Mouse (Mus musculus): ENCODE results near the gene Tas1r3. TPM values are rescaled to one million over a fixed set of nuclear protein-coding genes. Genes with fewer than 3 reads are reported as not detected.

The Tas1r3 gene
- polyA plus RNA-seq, 1 experiment from 2014 or later: 0.65 TPM

DNA sequence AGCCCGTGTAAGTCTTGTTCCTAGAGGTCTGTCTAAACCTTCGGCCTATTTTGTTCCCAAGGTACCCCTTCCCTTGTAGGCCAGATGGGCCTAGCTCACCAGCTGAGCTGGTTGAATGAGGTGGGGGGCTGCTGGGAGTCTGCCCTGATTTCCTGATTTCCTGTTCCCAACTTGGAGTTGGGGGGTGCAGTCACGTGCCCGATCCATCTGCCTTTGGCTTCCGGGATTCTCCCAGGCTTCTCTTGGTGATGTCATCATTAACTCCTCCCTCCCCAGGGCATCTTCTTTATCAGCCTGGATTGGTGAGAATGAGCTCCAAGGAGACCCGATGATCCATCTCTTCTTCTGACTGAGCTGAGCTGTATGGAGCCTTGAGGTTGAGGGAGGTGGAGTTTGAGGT, 32.1 kb upstream of the Tas1r3 start:
- Histone ChIP-seq H3K4me3 (peak overlapping the region; percentile 95), H3K9ac (peak overlapping the region; percentile 54; the same call in 1 of the 2 replicates), H3K4me2 (replicated peaks) (peak overlapping the region; percentile 98), H3K27me3 (no peaks in the 10 kb centered on the region), H3K36me3 (peaks cover 41% of the 10 kb centered on the region), H3K4me1 (peaks cover 39% of the 10 kb centered on the region), H3K27ac (peak overlapping the region; percentile 35; the same call in 1 of the 2 replicates), H3K9me3 (replicated peaks) (no peaks in the 10 kb centered on the region)
- no peak for ATAC-seq (ENCODE audit: low FRiP score)
- WGBS: 45% methylated on average over 6 of the region's 6 CpGs

DNA sequence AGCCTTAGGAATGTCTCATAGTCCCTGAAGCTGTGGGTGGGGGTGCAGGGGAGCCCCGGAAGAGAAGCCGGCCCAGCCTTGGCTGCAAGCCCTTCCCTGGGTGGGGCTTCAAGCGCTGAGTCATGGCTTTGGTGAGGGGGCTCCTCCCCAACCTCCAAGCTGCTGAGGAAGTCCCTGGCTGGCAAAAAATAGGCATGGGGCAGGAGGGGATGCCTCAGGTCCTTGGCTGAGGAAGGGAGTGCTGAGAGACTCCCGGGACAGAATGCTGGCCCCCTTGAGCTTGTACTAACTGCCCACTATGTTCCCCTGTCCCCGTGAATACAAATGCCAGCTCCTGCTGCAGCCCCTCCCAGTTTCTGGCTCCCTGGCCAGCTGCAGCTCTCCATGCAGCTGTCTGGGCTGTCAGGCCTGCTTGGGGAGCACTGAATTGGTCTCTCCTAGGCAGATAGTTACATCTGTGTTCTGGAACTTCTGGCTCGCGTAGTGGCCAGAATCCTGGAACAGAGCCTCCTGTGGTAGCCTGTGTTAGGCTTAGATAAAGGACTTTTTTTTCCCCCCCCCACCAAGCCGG, 31.2 kb upstream of the Tas1r3 start:
- peak overlapping the region; percentile 54 for H3K9ac ChIP-seq
- peak overlapping the region; percentile 35; the same call in 1 of the 2 replicates for H3K27ac ChIP-seq
- H3K9me3 ChIP-seq (replicated peaks): no peaks in the 10 kb centered on the region
- peaks cover 40% of the 10 kb centered on the region for H3K4me1 ChIP-seq
- no peak for ATAC-seq (ENCODE audit: low FRiP score)
- peak overlapping the region; percentile 98 for H3K4me2 ChIP-seq (replicated peaks)
- WGBS: 39% methylated on average over 8 of the region's 8 CpGs
- H3K27me3 ChIP-seq: no peaks in the 10 kb centered on the region
- H3K4me3 ChIP-seq: peak overlapping the region; percentile 95
- H3K36me3 ChIP-seq: peaks cover 33% of the 10 kb centered on the region

DNA sequence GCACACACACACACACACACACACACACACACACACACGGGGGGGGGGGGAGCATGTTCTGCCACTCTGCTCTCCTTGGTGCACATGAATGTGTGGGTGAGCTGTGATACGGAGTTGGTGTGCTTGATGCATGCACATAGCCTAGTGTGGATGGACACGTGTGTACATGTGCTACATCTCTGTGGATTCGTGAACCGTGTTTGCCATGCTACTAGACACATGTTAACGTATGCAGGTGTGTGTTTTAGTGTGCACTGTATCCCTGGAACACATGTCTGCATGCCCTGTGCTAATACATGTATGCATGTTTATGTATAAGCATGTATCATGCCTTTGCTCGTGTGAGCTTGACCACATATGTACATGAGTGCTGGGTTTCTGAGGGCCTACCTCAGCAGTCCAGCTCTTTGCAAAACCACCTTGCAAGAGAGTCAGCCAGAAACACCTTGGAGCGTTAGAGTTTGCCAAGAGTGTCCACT, 30.1 kb upstream of the Tas1r3 start:
- peak overlapping the region; percentile 95 for H3K4me3 ChIP-seq
- H3K9ac ChIP-seq: peak overlapping the region; percentile 96
- H3K36me3 ChIP-seq: peaks cover 31% of the 10 kb centered on the region
- peaks cover 40% of the 10 kb centered on the region for H3K4me1 ChIP-seq
- H3K9me3 ChIP-seq (replicated peaks): no peaks in the 10 kb centered on the region
- WGBS: 73% methylated on average over 8 of the region's 8 CpGs
- H3K4me2 ChIP-seq (replicated peaks): peak overlapping the region; percentile 98
- ATAC-seq (ENCODE audit: low FRiP score): no peak
- H3K27me3 ChIP-seq: no peaks in the 10 kb centered on the region
- H3K27ac ChIP-seq: no peak overlapping the region

DNA sequence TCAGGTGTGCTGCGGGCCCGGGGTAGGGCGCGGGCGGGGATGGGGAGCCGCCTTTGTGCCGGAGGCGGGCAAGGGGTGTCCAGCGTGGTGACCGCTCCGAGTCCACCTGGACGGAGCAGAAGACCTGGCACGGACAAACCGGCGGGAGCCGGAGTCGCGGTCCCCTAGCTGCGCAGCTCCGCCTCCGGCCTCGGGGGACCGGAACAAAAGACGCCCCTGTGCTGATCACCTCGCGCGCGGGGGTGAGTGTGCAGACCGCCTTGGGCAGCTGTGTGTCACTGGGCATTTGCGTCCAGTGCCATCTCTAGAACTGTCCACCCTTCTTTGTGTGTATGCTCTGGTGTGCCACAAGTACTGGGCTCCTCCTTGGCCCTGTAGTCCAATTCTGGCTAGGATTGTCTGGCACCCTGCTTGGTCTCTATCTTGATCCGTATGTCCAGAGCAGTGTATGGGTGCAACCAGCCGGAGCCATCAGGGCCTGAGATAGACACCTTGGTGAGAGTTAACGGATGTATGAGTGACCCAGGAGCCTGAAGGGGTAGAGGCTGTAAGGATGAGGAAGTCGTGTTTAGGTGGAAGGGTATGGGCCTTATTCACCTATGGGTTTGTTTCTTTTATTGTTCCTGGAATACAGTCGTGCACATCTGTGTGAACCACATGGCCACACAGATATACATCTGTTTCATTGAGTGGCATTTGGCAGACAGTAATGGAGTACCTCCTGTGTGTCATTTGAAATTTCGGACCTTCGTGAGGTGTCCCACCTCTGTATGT, 29.5 kb upstream of the Tas1r3 start:
- ATAC-seq (ENCODE audit: low FRiP score): peak; percentile 58
- Histone ChIP-seq H3K9me3 (replicated peaks) (no peaks in the 10 kb centered on the region), H3K27me3 (no peaks in the 10 kb centered on the region), H3K9ac (peak overlapping the region; percentile 96), H3K4me1 (peaks cover 40% of the 10 kb centered on the region), H3K4me3 (peak overlapping the region; percentile 95), H3K4me2 (replicated peaks) (peak overlapping the region; percentile 98), H3K36me3 (peaks cover 33% of the 10 kb centered on the region), H3K27ac (peak overlapping the region; percentile 99)
- WGBS: 4% methylated on average over 37 of the region's 37 CpGs

DNA sequence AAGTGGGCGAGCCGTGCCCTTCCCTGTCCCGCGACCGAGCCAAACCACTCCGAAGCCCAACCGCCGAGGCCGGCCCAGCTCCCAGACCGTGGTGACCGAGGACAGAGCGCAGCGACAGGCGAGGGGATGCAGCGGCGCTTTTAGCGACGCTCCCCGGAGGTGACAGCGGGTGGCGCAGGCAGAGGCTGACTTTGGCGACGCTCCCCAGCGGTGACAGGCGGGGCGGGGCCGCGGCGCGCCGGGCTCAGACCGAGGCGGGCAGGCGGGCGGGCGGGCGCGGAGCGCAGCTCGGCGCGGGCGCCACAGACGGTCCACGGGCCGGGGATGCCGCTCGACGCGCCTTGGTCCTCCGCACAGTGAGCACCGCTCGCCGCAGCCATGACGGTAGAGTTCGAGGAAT, 28.9 kb upstream of the Tas1r3 start:
- ATAC-seq (ENCODE audit: low FRiP score): peak; percentile 91
- Histone ChIP-seq H3K4me3 (peak overlapping the region; percentile 95), H3K27ac (peak overlapping the region; percentile 99), H3K9me3 (replicated peaks) (no peaks in the 10 kb centered on the region), H3K36me3 (peaks cover 36% of the 10 kb centered on the region), H3K4me2 (replicated peaks) (peak overlapping the region; percentile 98), H3K4me1 (peaks cover 40% of the 10 kb centered on the region), H3K9ac (peak overlapping the region; percentile 96), H3K27me3 (no peaks in the 10 kb centered on the region)
- WGBS: under 1% methylated on average over 50 of the region's 56 CpGs

DNA sequence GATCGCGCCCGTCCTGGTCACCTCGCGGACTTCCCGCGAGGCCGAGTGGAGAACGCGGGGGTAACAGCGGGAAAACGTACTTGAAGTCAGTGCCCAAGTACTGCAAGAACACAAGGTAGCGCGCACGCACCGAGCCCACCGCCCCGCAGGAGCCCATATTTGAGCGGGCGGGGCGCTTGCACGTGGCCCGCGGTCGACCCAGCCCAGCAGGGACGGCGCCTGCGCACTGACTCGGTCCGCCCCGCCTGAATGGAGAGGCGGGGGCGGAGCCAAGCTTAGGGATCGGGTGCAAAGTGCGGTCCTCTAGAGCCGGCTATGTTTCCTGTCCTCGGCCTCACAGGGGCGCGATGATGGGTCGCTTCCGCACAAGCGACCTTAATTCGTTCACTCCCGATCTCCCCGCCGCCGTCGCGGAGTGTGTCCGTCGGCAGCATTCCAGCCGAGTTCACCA, 28.4 kb upstream of the Tas1r3 start, which contains the start of the genes Pusl1 and Acap3:
Gene Pusl1, minus strand, starts transcription at position 231 of the 451 bp plus-strand sequence.
Gene Acap3, plus strand, starts transcription at position 272 of the 451 bp plus-strand sequence.
- peak; percentile 88 for ATAC-seq (ENCODE audit: low FRiP score)
- Histone ChIP-seq H3K4me1 (peaks cover 40% of the 10 kb centered on the region), H3K27me3 (no peaks in the 10 kb centered on the region), H3K9ac (peak within 1 kb of the TSS; percentile 96), H3K36me3 (peaks cover 36% of the 10 kb centered on the region), H3K27ac (peak within 1 kb of the TSS; percentile 99), H3K4me3 (peak within 1 kb of the TSS; percentile 95), H3K9me3 (replicated peaks) (no peaks in the 10 kb centered on the region), H3K4me2 (replicated peaks) (peak within 1 kb of the TSS; percentile 98)
- WGBS: under 1% methylated on average over 52 of the region's 52 CpGs

DNA sequence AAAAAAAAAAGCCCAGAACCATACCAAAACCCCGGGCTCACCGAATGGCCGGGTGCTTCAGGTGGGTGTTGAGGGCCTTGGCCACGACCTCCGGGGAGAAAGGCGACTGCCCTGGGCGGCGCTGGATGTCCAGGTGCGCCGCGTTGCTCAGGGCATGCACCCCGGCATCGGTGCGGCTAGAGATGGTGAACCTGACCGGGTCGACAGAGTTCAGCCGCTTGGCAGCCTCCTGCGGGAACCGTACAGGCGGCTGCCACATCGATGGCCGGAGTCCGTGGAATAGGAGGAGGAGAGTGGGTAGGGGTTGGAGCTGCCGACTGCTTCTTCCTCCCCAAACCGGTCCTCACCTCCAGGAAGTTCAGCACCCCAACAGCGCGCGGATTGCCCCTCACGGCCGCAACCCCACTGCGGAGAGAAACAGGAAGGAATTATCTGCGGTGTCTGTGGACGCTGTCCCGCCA, 27.9 kb upstream of the Tas1r3 start:
- H3K9me3 ChIP-seq (replicated peaks): no peaks in the 10 kb centered on the region
- H3K4me1 ChIP-seq: peaks cover 40% of the 10 kb centered on the region
- H3K27me3 ChIP-seq: no peaks in the 10 kb centered on the region
- H3K4me3 ChIP-seq: peak overlapping the region; percentile 95
- H3K36me3 ChIP-seq: peaks cover 36% of the 10 kb centered on the region
- under 1% methylated on average over 34 of the region's 34 CpGs for WGBS
- H3K9ac ChIP-seq: peak overlapping the region; percentile 96
- peak overlapping the region; percentile 98 for H3K4me2 ChIP-seq (replicated peaks)
- peak overlapping the region; percentile 99 for H3K27ac ChIP-seq
- ATAC-seq (ENCODE audit: low FRiP score): no peak; the same call in 1 of the 2 replicates

DNA sequence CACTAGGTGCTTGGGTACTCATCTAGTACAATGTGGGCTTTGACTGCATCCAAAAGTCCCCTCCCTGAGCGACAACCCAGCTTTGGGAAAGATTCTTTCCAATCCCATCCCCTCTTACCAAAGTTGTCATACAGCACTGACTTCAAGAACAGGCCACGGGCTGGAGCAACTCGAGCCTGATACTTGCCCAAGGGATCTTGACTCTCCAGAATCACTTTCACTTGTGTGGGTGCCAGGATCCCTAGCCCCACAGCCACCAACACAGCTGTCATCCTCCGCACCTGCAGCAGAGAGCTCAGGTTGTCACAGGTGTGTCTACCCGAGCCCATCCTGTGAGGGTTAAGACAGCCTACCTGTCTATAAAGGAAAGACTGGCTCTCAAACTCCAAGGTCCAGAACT, 26.2 kb upstream of the Tas1r3 start:
- Histone ChIP-seq H3K4me1 (peaks cover 26% of the 10 kb centered on the region), H3K4me2 (replicated peaks) (no peak overlapping the region), H3K27ac (no peak overlapping the region), H3K9me3 (replicated peaks) (no peaks in the 10 kb centered on the region), H3K9ac (no peak overlapping the region), H3K27me3 (no peaks in the 10 kb centered on the region), H3K4me3 (no peak overlapping the region), H3K36me3 (peaks cover 44% of the 10 kb centered on the region)
- WGBS: 85% methylated on average over 5 of the region's 5 CpGs
- no peak for ATAC-seq (ENCODE audit: low FRiP score)

DNA sequence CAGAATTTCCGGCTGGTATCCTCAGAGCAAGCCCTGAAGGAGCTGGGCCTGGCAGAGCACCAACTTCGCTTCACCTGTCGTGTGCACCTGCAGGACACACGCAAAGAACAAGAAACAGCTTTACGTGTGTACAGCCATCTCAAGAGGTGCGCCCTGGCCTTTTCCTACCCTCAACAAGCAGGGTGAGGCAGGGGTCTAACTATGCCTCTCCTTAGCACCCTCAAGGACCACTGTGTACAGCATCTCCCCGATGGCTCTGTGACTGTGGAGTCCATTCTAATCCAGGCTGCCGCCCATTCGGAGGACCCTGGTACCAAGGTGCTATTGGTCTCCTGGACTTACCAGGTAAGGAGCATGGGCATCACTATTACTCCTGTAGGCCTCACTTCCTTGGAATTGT, 25.0 kb upstream of the Tas1r3 start:
- Histone ChIP-seq H3K9me3 (replicated peaks) (no peaks in the 10 kb centered on the region), H3K9ac (no peak overlapping the region), H3K36me3 (peaks cover 50% of the 10 kb centered on the region), H3K4me2 (replicated peaks) (no peak overlapping the region), H3K4me3 (no peak overlapping the region), H3K27ac (no peak overlapping the region), H3K27me3 (no peaks in the 10 kb centered on the region), H3K4me1 (peaks cover 14% of the 10 kb centered on the region)
- ATAC-seq (ENCODE audit: low FRiP score): no peak
- WGBS: 94% methylated on average over 9 of the region's 9 CpGs

DNA sequence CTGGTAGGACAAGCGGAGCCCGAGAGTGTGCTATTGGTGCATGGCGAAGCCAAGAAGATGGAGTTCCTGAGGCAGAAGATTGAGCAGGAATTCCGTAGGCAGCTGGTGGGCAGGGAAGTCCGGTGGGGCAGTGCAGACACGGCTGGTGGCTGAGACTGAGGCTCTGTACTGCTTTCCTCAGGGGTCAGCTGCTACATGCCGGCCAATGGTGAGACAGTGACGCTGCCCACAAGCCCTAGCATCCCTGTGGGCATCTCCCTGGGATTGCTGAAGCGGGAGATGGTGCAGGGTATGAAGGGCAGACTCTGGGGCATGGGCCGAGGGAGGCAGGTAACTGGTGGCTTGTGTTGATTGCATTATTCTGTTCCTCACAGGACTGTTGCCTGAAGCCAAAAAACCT, 24.5 kb upstream of the Tas1r3 start:
- Histone ChIP-seq H3K9me3 (replicated peaks) (no peaks in the 10 kb centered on the region), H3K36me3 (peaks cover 51% of the 10 kb centered on the region), H3K27ac (no peak overlapping the region), H3K4me3 (no peak overlapping the region), H3K4me2 (replicated peaks) (no peak overlapping the region), H3K4me1 (peaks cover 9% of the 10 kb centered on the region), H3K9ac (no peak overlapping the region), H3K27me3 (no peaks in the 10 kb centered on the region)
- ATAC-seq (ENCODE audit: low FRiP score): no peak
- WGBS: 92% methylated on average over 10 of the region's 10 CpGs

DNA sequence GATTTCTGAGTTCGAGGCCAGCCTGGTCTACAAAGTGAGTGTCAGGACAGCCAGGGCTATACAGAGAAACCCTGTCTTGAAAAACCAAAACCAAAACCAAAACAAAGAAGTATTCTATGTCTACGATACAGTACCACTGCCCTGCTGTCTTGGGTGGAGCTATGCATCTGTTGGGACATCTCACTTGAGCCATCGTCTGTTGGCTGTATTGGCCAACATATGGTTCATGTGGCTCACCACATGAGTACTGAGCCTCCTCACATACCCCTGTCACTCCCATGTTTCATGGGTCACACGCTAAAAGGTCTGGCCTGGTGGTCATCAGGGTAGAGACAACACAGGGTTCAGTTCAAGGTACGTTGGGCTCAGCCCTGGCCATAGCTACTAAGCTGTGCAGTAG, 23.2 kb upstream of the Tas1r3 start:
- no peaks in the 10 kb centered on the region for H3K27me3 ChIP-seq
- H3K4me1 ChIP-seq: peaks cover 9% of the 10 kb centered on the region
- no peak overlapping the region for H3K27ac ChIP-seq
- 94% methylated on average over 5 of the region's 5 CpGs for WGBS
- H3K4me2 ChIP-seq (replicated peaks): no peak overlapping the region
- ATAC-seq (ENCODE audit: low FRiP score): no peak
- H3K9ac ChIP-seq: no peak overlapping the region
- H3K4me3 ChIP-seq: no peak overlapping the region
- H3K36me3 ChIP-seq: peaks cover 55% of the 10 kb centered on the region
- no peaks in the 10 kb centered on the region for H3K9me3 ChIP-seq (replicated peaks)

DNA sequence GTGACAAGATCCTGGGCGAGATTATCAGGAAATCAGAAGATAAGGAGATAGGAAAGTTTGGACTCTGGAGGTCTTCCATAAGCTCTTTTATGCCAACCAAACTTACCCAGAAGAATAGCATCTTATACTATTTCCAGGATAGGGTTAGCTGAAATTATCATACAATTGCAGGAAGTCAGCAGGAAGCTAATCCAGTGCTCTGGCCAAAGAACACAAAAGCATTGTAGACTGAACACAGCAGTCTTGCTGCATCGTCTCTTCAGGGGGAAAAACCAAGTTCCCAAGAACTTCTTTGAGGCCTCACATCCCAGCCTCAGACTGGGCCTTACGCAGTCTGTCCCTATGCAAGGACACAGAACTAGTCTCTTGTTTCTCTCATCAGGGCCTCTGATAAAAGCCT, 20.4 kb upstream of the Tas1r3 start:
- no peak overlapping the region for H3K4me2 ChIP-seq (replicated peaks)
- H3K27me3 ChIP-seq: no peaks in the 10 kb centered on the region
- no peak overlapping the region for H3K9ac ChIP-seq
- WGBS: 93% methylated on average over 3 of the region's 3 CpGs
- H3K27ac ChIP-seq: no peak overlapping the region
- H3K4me3 ChIP-seq: no peak overlapping the region
- H3K4me1 ChIP-seq: no peaks in the 10 kb centered on the region
- H3K9me3 ChIP-seq (replicated peaks): no peaks in the 10 kb centered on the region
- H3K36me3 ChIP-seq: peaks cover 54% of the 10 kb centered on the region
- ATAC-seq (ENCODE audit: low FRiP score): no peak
